Mouse (Mus musculus): Measurements from ENCODE around the gene Dlat. TPM values are rescaled to one million over a fixed set of nuclear protein-coding genes. Genes with fewer than 3 reads are reported as not detected.

Dlat gene
- 100 to 1,000 TPM; 333 to 412 (median 402) TPM for total RNA-seq (2022)

- DNase-seq (ENCODE audit: low spot score): peak; percentile 85
Measured at GRCm38 (mm10) chr9:50659392-50660217, at the start of gene Dlat. Dlat (minus strand) TSS chr9:50659780.

DNA sequence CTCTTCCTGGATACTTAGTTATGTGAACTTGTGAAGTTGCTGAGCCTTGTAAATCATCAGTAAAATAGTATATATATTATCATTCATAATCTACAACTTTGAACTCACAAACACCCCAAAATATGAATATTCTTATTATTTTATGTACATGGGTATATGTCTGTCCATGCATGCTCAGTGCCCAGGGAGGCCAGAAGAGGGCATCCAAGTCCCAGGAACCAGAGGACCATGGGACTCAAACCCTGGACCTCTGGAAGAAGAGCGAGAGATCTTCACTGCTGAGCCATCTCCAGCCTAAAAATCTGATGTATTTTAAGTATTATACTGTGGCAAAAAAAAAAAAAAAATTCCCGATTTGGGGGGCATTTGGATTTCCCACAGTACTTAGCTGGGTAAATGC, 49.5 kb upstream of the Dlat start:
- no peak for DNase-seq (ENCODE audit: low spot score)

- no peak for DNase-seq (ENCODE audit: low spot score)
Measured at GRCm38 (mm10) chr9:50704907-50705306, 45.3 kb upstream of the Dlat start.

- no peak for DNase-seq (ENCODE audit: low spot score)
Measured at GRCm38 (mm10) chr9:50700921-50701691, 41.5 kb upstream of the Dlat start.

DNA sequence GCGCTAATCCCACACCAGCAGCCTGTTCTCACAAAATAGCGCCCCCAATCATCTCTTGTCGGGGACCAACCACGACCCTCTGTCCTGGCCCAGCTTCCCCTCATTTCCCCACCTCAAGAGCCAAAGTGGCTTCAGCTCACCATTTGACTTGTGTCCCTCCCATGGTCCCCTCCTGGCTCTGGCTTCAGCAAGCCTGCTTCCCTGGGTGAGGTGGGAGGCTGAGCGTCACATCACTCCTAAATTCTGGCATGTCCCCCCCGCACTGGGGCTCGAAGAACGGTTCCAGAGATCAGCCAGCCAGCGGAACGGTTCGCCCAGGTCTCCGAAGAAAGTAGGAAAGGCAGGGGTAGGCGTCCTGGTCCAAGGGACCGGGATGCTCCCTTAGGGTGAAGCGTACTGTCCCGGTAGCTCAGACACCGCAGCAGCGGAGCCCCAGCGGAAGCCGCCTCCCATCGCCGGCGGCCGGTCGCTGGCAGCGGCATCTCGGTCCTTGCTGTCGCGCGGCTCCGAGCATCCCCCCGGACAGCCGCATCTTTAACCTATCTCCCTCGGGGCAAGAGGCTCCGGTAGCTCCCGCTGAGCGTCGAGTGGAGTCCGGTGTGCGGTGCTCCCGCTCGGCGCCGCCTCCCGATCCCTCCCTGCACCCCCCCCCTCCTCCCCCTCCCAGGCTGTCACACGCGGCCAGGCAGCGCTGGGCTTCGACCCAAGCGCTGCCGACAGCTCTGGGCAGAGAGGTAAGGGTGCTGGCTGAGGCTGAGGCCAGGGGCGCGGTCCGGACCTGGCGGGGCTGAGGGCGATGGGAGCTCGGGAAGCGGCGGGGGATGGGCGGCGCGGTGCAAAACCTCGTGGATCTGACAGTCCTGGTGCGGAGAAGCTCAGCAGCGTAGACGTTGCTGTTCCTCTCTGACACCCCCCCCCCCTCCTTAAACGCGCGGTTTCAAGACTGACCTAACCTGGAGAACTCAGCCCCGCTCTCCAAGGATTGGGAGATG, 39.1 kb upstream of the Dlat start:
- no peak for DNase-seq (ENCODE audit: low spot score)

DNA sequence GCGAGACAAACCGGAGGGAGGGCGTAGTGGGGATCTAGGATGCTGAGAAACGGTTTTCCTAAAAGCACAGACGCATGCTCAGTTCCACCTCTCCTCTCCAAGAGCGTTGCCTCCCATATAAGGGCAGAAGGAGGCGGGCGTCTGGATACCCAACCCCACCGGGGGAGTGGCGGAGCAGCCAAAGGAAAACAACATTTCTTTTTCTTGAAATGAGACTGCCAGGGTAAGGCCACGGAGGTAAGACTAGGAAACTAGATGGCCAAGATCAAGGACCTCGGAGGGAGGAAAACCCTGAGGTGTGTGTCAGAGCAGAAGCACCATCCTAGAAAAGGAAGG, 38.1 kb upstream of the Dlat start:
- peak; percentile 80 for DNase-seq (ENCODE audit: low spot score)

DNA sequence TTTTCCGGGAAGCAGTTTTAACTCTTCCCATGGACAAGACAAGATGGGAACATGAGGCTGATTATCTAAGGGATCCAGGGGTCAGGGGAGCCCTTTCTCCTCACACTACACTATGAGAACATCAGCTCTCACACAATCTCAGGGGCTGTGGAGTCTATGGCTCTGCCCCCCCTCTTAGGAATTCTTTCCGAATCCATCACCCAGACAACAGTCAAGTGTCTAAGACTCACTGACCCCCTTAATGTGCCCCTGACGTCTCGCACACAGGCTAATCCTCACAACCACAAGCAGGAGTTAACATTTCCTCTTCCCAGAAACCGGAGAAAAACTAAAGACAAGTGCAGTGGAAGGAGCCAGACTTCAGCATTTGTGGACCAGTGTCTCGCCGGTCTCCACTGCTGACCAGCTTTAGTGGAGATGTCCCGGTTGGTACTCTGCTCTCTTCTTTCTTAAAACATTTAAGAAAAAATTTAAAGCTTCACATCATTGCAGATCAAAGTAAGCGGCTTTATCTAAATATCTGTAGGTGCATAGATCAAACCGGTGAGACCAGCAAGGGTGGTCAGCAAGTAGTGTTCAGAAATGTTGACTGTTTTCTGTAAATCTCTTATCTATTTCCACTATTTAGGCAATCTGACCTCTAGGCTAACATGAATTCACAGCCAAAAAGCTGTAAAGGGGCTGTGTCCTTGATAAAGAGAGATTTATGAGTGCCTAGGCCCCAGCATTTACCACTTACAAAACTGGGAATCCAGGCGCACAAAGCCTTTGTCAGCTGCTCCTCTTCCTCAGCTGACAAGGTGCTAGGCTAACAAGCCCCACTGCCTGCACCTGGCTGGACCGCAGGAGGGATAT, 37.5 kb upstream of the Dlat start:
- no peak for DNase-seq (ENCODE audit: low spot score)

GRCm38 (mm10) chr9:50695153-50695552, 35.6 kb upstream of the Dlat start:
- DNase-seq (ENCODE audit: low spot score): no peak

DNA sequence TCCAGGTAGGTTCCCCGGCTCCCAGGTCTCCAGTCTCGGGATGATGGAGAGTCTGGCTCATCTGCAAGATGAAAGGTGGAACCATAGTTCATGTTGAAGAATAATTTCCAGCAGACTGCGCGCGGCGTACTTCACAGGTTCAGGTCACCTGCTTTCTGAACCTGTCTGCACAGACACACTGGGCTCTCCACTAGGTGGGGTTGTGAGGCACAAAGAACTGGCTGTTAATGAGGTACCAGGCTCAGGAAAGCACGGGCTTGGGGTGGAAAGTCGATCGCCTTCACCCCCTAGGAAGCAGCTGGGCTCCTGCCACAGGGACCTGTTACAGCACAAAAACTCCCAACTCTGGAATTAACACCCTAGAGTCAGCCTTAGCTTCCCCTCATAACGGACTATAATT, 34.1 kb upstream of the Dlat start:
- no peak for DNase-seq (ENCODE audit: low spot score)

DNA sequence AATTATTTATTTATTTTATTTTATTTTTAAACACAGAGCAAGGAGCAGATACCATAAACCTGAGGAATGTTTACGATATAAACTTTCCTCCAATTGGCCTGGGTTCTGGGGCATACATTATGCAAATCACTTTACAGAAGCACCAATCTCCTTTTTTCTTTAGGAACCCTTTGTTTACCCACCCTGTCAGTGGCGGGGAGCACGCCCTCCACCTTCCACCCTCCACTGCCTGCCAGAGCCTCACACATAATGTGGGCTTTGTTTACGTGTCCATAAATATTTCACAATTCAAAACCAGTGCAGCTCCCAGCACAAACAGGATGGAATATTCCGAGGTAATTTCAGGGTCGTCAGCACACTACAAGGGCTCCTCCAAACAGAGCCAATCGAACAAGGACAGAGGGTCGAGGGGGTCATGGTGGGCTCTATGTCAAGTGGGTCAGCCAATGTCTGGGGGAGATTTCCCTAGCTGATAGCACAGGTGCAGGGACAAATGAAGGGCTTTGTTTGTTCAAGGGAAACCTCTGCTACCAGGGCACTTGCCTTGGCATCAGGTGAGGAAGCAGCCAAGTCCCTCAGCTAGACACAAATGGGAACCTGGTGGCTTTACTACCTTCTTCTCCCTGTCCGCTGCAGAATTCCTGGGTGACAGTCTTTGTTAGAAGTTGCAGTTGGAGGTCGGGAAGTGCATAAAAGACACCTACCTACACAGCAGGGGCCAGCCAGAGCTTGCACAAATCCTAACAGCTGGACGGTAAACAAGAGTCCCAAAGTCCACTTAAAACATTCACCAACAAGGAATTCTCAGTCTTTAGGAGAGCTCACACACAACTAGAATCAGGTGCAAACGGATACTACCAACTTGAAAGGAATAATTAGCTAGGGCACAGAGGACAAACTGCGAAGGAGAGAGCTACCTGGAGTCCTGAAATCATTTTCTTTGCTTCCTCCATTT, 33.3 kb upstream of the Dlat start:
- no peak for DNase-seq (ENCODE audit: low spot score)

DNA sequence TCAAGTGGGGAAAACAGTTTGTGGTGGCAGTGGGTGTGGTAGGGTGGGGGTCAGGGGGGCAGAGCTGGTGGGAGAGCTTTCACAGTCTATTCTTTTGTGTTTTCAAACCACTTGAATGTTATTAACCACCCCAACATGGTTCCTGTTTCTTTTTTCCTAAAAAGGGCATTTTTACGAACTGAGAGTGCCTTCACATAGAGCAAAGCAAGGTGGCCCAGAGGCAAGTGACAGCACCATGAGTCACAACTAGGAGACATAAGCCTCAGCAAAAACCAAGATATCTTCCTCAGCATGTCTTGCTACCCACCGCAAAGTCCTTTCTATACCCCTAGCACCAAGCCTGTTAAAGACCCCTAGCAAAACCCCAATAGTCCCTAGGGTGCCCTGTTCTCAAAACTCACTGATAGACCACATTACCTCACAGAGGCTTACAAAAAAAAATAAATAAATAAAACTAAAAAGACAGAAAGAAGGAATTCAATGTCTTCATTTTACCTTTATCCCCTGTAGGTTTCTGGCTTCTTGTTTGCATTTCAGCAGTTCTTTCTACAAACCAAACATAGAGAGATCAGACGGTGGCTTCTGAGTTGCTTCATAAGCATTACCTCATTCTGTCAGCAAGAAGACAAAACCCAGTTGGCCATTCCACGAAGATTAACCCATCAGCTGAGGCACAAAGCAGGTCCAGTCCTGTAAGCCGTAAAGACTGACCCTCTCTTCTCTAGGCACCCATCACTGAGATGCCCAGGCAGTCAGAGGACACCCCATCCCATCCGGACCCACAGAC, 27.5 kb upstream of the Dlat start:
- no peak for DNase-seq (ENCODE audit: low spot score)

DNA sequence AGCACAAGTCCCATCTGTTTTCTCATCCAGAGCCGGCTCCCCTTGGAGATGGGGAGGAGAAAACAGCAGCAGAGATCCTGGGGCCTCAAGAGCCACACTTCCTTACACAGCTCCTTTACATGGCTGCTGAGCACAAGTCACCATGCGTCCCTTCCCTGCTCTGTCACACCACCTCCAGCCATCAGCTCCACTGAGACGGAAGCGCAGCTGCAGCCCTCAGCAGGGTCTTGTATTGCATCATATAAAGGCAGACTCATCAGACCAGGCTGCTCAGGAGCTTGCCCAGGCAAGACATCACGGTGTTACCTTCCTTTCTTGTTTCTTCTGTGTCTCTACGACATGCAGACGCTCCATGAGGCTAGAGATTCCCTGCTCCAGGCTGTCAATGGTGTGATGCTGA, 22.1 kb upstream of the Dlat start:
- DNase-seq (ENCODE audit: low spot score): no peak

GRCm38 (mm10) chr9:50679406-50679805, 19.8 kb upstream of the Dlat start:
- DNase-seq (ENCODE audit: low spot score): no peak

- no peak for DNase-seq (ENCODE audit: low spot score)
Measured at GRCm38 (mm10) chr9:50674771-50675170, 15.2 kb upstream of the Dlat start.

DNA sequence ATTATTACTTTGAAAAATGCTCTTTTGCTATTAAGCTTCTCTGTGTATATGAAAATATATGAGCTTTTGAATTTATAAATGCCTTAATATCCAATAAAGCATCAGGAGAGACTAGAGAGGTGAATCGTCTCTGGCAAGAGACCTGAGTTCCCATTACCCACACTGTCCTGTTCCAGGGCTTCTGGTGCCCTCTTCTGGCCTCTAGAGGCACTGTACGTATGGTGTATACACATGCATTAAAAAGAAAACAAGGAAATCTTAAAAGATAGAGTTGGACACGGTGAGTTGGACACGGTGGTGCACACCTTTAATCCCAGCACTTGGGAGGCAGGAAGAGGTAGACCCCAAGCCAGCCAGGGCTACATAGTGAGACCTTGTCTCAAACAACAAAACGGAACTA, 11.1 kb upstream of the Dlat start:
- DNase-seq (ENCODE audit: low spot score): peak; percentile 25

- no peak for DNase-seq (ENCODE audit: low spot score)
Measured at GRCm38 (mm10) chr9:50667579-50668498, 8.3 kb upstream of the Dlat start.

GRCm38 (mm10) chr9:50666442-50666841, 6.9 kb upstream of the Dlat start:
- no peak for DNase-seq (ENCODE audit: low spot score)

DNA sequence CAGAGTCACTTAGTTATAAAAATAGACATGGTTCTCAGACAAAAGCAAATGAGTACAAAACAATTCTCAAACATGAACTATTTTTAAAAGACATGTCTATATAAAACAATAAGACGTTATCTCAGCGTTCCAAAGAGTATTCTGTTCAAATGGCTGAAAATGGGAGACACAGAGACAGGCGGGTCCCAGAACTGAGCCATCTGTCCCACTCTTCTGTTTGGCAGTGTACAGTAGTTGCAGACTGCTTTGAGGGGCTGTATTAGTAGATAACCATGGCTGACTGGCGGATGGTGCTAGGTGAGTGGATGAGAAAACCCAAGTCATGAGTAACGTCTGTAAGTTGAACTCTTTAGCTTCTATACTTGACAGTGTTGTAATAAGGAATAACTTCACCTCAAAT, 5.2 kb upstream of the Dlat start:
- DNase-seq (ENCODE audit: low spot score): no peak

Measured in heart, adult 8-10 months (tissue).